Mouse (Mus musculus) intestine, embryonic 15.5 days (tissue): Measurements from ENCODE around the gene Myo5a. TPM values are rescaled to one million over a fixed set of nuclear protein-coding genes. Genes with fewer than 3 reads are reported as not detected.

Experiments
- ATAC-seq: fragments of 200-750 bp; cut with Nextera tagmentation; 2 replicates; pipeline ENCODE4 v1.8.0; 2017; ENCODE audit warnings: moderate TSS enrichment, moderate library complexity
- H3K27ac ChIP-seq: fragments of 300-500 bp; sonication (generic); 2 replicates; pipeline ENCODE4 v1.5.1; 2015; ENCODE audit warnings: mild to moderate bottlenecking, inconsistent platforms
- H3K27me3 ChIP-seq: fragments of 300-500 bp; sonication (generic); replicated peaks from 2 replicates; pipeline ENCODE4 v1.6.1; 2015; ENCODE audit warnings: inconsistent platforms
- H3K36me3 ChIP-seq: fragments of 300-500 bp; sonication (generic); 2 replicates; pipeline ENCODE4 v1.6.1; 2015; ENCODE audit warnings: inconsistent platforms
- H3K4me1 ChIP-seq: fragments of 300-500 bp; sonication (generic); replicated peaks from 2 replicates; pipeline ENCODE4 v1.6.1; 2015; ENCODE audit warnings: inconsistent platforms
- H3K4me2 ChIP-seq: fragments of 300-500 bp; sonication (generic); replicated peaks from 2 replicates; pipeline ENCODE4 v1.6.1; 2015; ENCODE audit warnings: mild to moderate bottlenecking, inconsistent platforms
- H3K4me3 ChIP-seq: fragments of 300-500 bp; sonication (generic); replicated peaks from 2 replicates; pipeline ENCODE4 v1.5.1; 2015; ENCODE audit warnings: inconsistent platforms
- H3K9ac ChIP-seq: fragments of 300-500 bp; sonication (generic); 2 replicates; pipeline ENCODE4 v1.6.1; 2015; ENCODE audit warnings: inconsistent platforms
- H3K9me3 ChIP-seq: fragments of 300-500 bp; sonication (generic); 2 replicates; pipeline ENCODE4 v1.6.1; 2016; ENCODE audit warnings: inconsistent platforms
- WGBS: fragments of 180-500 bp; shearing (Covaris S2); methylation state at CpG from one replicate; pipeline ENCODE4 v1.1.7; 2015; 5-methylcytosine and 5-hydroxymethylcytosine counted together
- polyA plus RNA-seq: library from polyadenylated mRNA; unstranded; fragments of >200 nt; fragmentation: Nextera tagmentation; extraction: Ambion mirVana; gene quantifications from 2 replicates; pipeline ENCODE4 v1.2.1, GENCODE M21; 2015

The Myo5a gene
- polyA plus RNA-seq, 1 experiment from 2014 or later: 7.6 TPM

DNA sequence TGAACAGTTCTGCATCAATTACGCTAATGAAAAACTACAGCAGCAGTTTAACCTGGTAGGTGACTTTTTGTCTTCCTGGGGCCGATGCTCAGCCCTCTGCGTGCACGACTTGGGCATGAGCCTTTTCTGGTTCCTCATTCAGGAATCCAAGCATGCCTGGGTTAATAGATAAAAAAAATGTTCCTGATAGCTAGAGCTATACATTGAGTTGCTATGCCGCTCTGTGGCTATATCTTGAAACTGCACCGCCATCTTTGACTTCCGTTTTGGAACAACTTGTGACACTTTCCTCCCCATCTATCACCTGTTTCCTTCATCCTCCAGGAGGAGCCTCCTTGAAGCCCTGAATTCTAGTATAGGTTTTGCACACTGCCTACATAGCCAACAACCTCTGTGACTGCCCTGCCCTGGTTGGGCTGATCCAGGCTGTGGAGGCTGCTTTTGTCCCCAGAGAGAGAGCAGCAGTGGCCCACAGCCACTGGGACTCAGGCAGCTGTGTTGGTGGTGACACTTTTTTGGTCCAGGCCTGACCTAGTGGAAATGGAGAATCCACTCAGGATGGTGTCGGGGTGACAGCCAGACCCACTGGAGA, 191.5 kb downstream of the Myo5a start:
- Histone ChIP-seq H3K27ac (no peak overlapping the region), H3K36me3 (no peaks in the 10 kb centered on the region), H3K4me1 (peaks cover 4% of the 10 kb centered on the region; the same call in 1 of the 2 replicates), H3K4me3 (no peak overlapping the region), H3K27me3 (no peaks in the 10 kb centered on the region), H3K4me2 (no peak overlapping the region), H3K9me3 (no peaks in the 10 kb centered on the region), H3K9ac (no peak overlapping the region)
- no peak for ATAC-seq
- 73% methylated on average over 8 of the region's 8 CpGs for WGBS

DNA sequence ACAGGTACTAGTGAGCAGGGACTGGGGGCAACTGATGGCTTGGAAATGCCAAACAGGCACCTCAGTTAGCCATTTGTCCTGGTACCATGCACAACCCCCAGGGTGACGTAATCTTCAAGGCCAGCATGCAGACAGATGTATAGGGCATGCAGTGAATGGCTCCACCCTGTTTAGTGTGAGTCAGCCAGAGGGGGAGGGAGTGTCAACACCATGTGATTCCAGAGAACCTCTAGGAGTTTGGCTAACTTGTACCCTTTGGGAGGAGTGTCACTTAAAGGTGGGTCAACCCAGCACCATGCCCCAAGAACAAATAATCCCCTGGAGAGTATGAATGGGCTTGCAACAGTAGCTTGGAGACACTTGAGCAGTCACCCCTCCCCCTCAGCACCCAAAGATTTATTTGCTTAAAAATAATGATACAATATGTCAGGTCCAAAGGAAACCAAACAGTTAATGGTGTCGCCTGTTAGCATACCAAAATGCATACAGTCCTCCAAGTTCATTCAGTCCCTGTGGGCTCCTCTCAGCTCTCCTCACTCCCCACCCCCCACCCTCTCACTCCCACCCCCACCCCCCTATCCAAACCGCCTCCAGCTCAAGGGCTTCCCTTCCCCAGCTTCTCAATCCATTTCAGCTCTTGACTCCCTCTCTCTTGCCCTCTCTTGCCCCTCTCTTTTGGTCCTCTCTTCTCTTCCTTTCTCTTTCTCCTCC, 193.3 kb downstream of the Myo5a start:
- Histone ChIP-seq H3K9me3 (no peaks in the 10 kb centered on the region), H3K27ac (no peak overlapping the region), H3K9ac (no peak overlapping the region), H3K4me3 (no peak overlapping the region), H3K36me3 (no peaks in the 10 kb centered on the region), H3K4me2 (no peak overlapping the region), H3K27me3 (no peaks in the 10 kb centered on the region), H3K4me1 (peaks cover 4% of the 10 kb centered on the region; the same call in 1 of the 2 replicates)
- peak; percentile 86 for ATAC-seq
- 46% methylated on average over 3 of the region's 3 CpGs for WGBS

DNA sequence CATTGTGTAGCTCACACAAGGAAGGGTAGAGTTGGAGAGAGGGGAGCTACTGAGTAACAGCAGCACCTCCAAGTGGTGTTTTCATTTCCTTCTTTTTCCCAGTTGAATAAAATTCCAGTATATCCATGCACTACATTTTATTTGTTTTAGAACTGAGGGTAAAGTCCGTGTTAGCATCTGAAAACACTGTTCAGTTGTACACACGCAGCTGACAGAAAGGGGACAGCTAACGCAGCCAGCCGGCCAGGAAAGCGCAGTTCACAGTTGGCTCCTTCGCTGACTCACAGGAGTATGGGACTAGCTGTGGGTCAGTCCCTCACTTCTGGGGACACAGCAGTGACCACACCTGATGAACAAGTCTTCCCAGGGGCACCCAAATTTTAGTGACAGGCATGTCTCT, 196.3 kb downstream of the Myo5a start:
- 68% methylated on average over 6 of the region's 6 CpGs for WGBS

DNA sequence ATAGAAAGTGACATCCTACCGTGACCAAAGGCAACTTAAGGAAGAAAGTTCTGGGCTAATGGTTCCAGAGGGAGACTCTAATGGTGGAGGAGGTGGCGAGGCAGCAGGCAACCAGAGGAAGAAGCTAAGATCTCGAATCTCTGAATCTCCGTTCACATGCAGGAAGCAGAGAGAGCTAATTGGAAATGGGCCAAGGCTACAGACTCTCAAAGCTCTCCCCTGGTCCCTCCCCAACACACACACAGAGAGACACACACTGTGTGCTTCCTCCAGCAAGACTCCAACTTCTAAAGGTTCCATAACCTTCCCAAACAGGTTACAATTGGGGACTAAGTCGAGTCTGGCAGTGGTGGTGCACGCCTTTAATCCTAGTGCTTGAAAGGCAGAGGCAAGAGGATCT, 199.6 kb downstream of the Myo5a start:
- H3K27ac ChIP-seq: no peak overlapping the region
- H3K4me3 ChIP-seq: no peak overlapping the region
- H3K9ac ChIP-seq: no peak overlapping the region
- H3K4me2 ChIP-seq: no peak overlapping the region
- no peak for ATAC-seq
- H3K4me1 ChIP-seq: no peaks in the 10 kb centered on the region
- WGBS: 64% methylated on average over 6 of the region's 6 CpGs
- no peaks in the 10 kb centered on the region for H3K27me3 ChIP-seq
- H3K9me3 ChIP-seq: no peaks in the 10 kb centered on the region
- H3K36me3 ChIP-seq: no peaks in the 10 kb centered on the region

More for the DNA sequence above, 196.3 kb downstream of the Myo5a start:
- Histone ChIP-seq H3K4me1 (no peaks in the 10 kb centered on the region), H3K27me3 (no peaks in the 10 kb centered on the region), H3K36me3 (no peaks in the 10 kb centered on the region), H3K4me2 (no peak overlapping the region), H3K27ac (no peak overlapping the region), H3K4me3 (no peak overlapping the region), H3K9ac (no peak overlapping the region), H3K9me3 (no peaks in the 10 kb centered on the region)
- ATAC-seq: no peak

DNA sequence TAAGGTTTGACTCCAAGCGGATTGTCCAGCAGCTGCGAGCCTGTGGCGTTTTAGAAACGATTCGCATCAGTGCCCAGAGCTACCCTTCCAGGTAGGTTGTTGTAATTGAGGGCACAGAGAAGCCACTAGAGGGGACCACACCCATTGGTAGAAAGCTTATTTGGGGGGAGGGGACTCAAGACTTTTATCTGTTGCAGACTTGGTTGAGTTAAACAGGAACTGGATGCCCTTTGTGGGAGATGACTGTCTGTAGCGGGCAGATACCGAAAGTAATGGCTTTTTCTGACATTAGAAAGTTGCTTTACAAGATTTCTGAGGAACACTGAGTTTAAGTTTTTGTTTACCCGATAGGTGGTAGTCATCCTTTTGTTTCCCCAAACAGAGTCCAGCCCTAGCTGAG, 200.7 kb downstream of the Myo5a start:
- no peaks in the 10 kb centered on the region for H3K9me3 ChIP-seq
- H3K4me2 ChIP-seq: no peak overlapping the region
- no peak overlapping the region for H3K4me3 ChIP-seq
- no peaks in the 10 kb centered on the region for H3K4me1 ChIP-seq
- no peaks in the 10 kb centered on the region for H3K27me3 ChIP-seq
- H3K9ac ChIP-seq: no peak overlapping the region
- H3K36me3 ChIP-seq: no peaks in the 10 kb centered on the region
- 91% methylated on average over 8 of the region's 8 CpGs for WGBS
- no peak for ATAC-seq
- no peak overlapping the region for H3K27ac ChIP-seq

Other genes with a start within 250 kb of the Myo5a start
- 1.8 and 2.3 TPM in 2 replicates for gene Onecut1, start 209.1 kb upstream of the Myo5a start, polyA plus RNA-seq
- 6.4 and 7.8 TPM in 2 replicates for gene Fam214a, start 118.1 kb upstream of the Myo5a start, polyA plus RNA-seq
- 267 and 317 TPM in 2 replicates for gene Arpp19, start 33.4 kb upstream of the Myo5a start, polyA plus RNA-seq
- gene Myo5c, start 161.0 kb downstream of the Myo5a start, polyA plus RNA-seq: 5.5 and 7.3 TPM in 2 replicates
- gene Gnb5, start 235.3 kb downstream of the Myo5a start, polyA plus RNA-seq: 18.5 and 20.3 TPM in 2 replicates